Mouse (Mus musculus): ENCODE measurements around the gene Jaml. TPM values are rescaled to one million over a fixed set of nuclear protein-coding genes. Genes with fewer than 3 reads are reported as not detected.
A peak's percentile ranks its signal among the peaks of the same experiment; 100 is the strongest.

Gene Jaml
- polyA plus RNA-seq, 1 experiment from 2014 or later: not detected

DNA sequence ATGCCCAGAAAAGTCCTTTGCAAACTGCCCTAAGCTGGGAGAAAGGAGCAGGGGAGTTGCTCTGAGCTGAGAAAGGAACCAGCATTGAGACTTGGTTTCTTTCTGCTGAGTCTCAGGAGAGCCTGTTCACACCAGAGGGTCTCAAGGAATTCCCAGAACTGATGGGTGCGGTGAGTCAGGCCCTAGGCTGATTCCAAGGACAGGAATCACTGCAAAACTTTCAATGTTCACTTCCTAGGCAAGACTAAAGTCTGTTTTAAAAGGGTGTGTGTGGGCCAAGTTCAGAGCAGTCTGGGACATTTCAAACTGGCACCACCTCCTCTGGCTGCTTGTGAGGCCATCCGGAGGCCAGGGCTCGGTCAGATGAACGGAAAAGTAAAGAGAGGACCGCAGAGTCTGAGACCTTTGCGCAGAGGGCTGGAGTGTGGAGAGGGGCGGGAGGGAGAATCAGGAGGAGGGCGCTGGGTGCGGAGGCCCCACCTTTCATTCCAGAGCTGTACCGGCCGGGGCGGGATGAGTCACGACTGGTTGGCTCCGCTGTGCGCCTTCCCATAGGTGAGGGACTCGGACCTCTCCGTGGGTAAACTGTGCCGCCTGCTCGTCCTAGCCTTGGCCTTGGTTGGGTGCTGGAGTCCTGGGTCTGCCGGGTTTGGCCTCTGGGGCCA, 36.8 kb upstream of the Jaml start:
- Histone ChIP-seq H3K9ac (replicated peaks; ENCODE audit: low read depth, low read length) (no peak overlapping the region), H3K4me3 (ENCODE audit: low read depth, low read length) (no peak overlapping the region), H3K9me3 (ENCODE audit: control insufficient read depth, low read length) (no peaks in the 10 kb centered on the region), H3K27me3 (ENCODE audit: control insufficient read depth, insufficient read depth, low read length) (peaks cover 27% of the 10 kb centered on the region), H3K4me1 (ENCODE audit: control insufficient read depth, insufficient read depth, low read length) (no peaks in the 10 kb centered on the region), H3K27ac (ENCODE audit: low read depth, low read length) (no peak overlapping the region), H3K4me2 (ENCODE audit: low read depth, low read length) (no peak overlapping the region), H3K36me3 (ENCODE audit: control insufficient read depth, insufficient read depth, low read length) (no peaks in the 10 kb centered on the region)
- WGBS: 4% methylated on average over 20 of the region's 20 CpGs
- ATAC-seq (ENCODE audit: low read depth): no peak

- no peak overlapping the region for H3K4me2 ChIP-seq (ENCODE audit: low read depth, low read length)
- H3K4me1 ChIP-seq (ENCODE audit: control insufficient read depth, insufficient read depth, low read length): no peaks in the 10 kb centered on the region
- no peak overlapping the region for H3K4me3 ChIP-seq (ENCODE audit: low read depth, low read length)
- H3K36me3 ChIP-seq (ENCODE audit: control insufficient read depth, insufficient read depth, low read length): no peaks in the 10 kb centered on the region
- WGBS: 2% methylated on average over 10 of the region's 10 CpGs
- H3K27me3 ChIP-seq (ENCODE audit: control insufficient read depth, insufficient read depth, low read length): peaks cover 27% of the 10 kb centered on the region
- no peak overlapping the region for H3K9ac ChIP-seq (replicated peaks; ENCODE audit: low read depth, low read length)
- H3K27ac ChIP-seq (ENCODE audit: low read depth, low read length): no peak overlapping the region
- no peaks in the 10 kb centered on the region for H3K9me3 ChIP-seq (ENCODE audit: control insufficient read depth, low read length)
- no peak for ATAC-seq (ENCODE audit: low read depth)
Measured at GRCm38 (mm10) chr9:45042947-45043346, 36.0 kb upstream of the Jaml start.

DNA sequence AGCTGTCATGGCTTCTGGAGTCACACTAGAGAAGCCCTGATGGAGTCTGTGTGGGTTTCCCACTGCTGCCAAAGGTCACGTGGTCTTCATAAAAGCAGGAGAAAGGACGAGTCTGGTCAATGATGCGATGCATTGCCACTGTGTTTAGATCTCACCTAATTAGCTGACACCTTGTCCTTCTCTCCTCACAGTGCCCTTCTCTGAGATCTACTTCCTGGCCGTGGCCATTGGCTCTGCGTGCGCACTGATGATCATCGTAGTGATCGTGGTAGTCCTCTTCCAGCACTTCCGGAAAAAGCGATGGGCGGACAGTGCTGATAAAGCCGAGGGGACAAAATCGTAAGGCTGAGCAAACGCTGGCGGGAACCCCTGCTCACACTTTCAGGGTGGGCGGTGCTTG, 32.0 kb upstream of the Jaml start:
- no peaks in the 10 kb centered on the region for H3K9me3 ChIP-seq (ENCODE audit: control insufficient read depth, low read length)
- H3K27me3 ChIP-seq (ENCODE audit: control insufficient read depth, insufficient read depth, low read length): peaks cover 13% of the 10 kb centered on the region
- no peaks in the 10 kb centered on the region for H3K36me3 ChIP-seq (ENCODE audit: control insufficient read depth, insufficient read depth, low read length)
- WGBS: 91% methylated on average over 16 of the region's 16 CpGs
- H3K4me2 ChIP-seq (ENCODE audit: low read depth, low read length): no peak overlapping the region
- no peak overlapping the region for H3K27ac ChIP-seq (ENCODE audit: low read depth, low read length)
- no peaks in the 10 kb centered on the region for H3K4me1 ChIP-seq (ENCODE audit: control insufficient read depth, insufficient read depth, low read length)
- H3K9ac ChIP-seq (replicated peaks; ENCODE audit: low read depth, low read length): no peak overlapping the region
- no peak overlapping the region for H3K4me3 ChIP-seq (ENCODE audit: low read depth, low read length)
- ATAC-seq (ENCODE audit: low read depth): no peak

GRCm38 (mm10) chr9:45048511-45048910, 30.5 kb upstream of the Jaml start:
- Histone ChIP-seq H3K27me3 (ENCODE audit: control insufficient read depth, insufficient read depth, low read length) (peaks cover 3% of the 10 kb centered on the region; the same call in 1 of the 2 replicates), H3K36me3 (ENCODE audit: control insufficient read depth, insufficient read depth, low read length) (no peaks in the 10 kb centered on the region), H3K4me3 (ENCODE audit: low read depth, low read length) (no peak overlapping the region), H3K4me2 (ENCODE audit: low read depth, low read length) (no peak overlapping the region), H3K9me3 (ENCODE audit: control insufficient read depth, low read length) (no peaks in the 10 kb centered on the region), H3K9ac (replicated peaks; ENCODE audit: low read depth, low read length) (no peak overlapping the region), H3K27ac (ENCODE audit: low read depth, low read length) (no peak overlapping the region), H3K4me1 (ENCODE audit: control insufficient read depth, insufficient read depth, low read length) (no peaks in the 10 kb centered on the region)
- ATAC-seq (ENCODE audit: low read depth): no peak
- 37% methylated on average over 4 of the region's 4 CpGs for WGBS

- 90% methylated on average over 1 of the region's 1 CpGs for whole genome bisulfite sequencing
- no peak overlapping the region for H3K4me2 ChIP-seq (ENCODE audit: low read depth, low read length)
- no peak overlapping the region for H3K27ac ChIP-seq (ENCODE audit: low read depth, low read length)
- H3K9me3 ChIP-seq (ENCODE audit: control insufficient read depth, low read length): no peaks in the 10 kb centered on the region
- no peak overlapping the region for H3K4me3 ChIP-seq (ENCODE audit: low read depth, low read length)
- peaks cover 4% of the 10 kb centered on the region; the same call in 1 of the 2 replicates for H3K4me1 ChIP-seq (ENCODE audit: control insufficient read depth, insufficient read depth, low read length)
- H3K27me3 ChIP-seq (ENCODE audit: control insufficient read depth, insufficient read depth, low read length): no peaks in the 10 kb centered on the region
- H3K36me3 ChIP-seq (ENCODE audit: control insufficient read depth, insufficient read depth, low read length): no peaks in the 10 kb centered on the region
- no peak for ATAC-seq (ENCODE audit: low read depth)
- no peak overlapping the region for H3K9ac ChIP-seq (replicated peaks; ENCODE audit: low read depth, low read length)
Measured at GRCm38 (mm10) chr9:45049731-45050130, 29.3 kb upstream of the Jaml start.

GRCm38 (mm10) chr9:45050301-45050700, 28.7 kb upstream of the Jaml start:
- Histone ChIP-seq H3K4me3 (ENCODE audit: low read depth, low read length) (no peak overlapping the region), H3K27me3 (ENCODE audit: control insufficient read depth, insufficient read depth, low read length) (no peaks in the 10 kb centered on the region), H3K9me3 (ENCODE audit: control insufficient read depth, low read length) (no peaks in the 10 kb centered on the region), H3K4me2 (ENCODE audit: low read depth, low read length) (no peak overlapping the region), H3K36me3 (ENCODE audit: control insufficient read depth, insufficient read depth, low read length) (no peaks in the 10 kb centered on the region), H3K27ac (ENCODE audit: low read depth, low read length) (no peak overlapping the region), H3K9ac (replicated peaks; ENCODE audit: low read depth, low read length) (no peak overlapping the region), H3K4me1 (ENCODE audit: control insufficient read depth, insufficient read depth, low read length) (peaks cover 4% of the 10 kb centered on the region; the same call in 1 of the 2 replicates)
- 91% methylated on average over 2 of the region's 2 CpGs for WGBS
- no peak for ATAC-seq (ENCODE audit: low read depth)

DNA sequence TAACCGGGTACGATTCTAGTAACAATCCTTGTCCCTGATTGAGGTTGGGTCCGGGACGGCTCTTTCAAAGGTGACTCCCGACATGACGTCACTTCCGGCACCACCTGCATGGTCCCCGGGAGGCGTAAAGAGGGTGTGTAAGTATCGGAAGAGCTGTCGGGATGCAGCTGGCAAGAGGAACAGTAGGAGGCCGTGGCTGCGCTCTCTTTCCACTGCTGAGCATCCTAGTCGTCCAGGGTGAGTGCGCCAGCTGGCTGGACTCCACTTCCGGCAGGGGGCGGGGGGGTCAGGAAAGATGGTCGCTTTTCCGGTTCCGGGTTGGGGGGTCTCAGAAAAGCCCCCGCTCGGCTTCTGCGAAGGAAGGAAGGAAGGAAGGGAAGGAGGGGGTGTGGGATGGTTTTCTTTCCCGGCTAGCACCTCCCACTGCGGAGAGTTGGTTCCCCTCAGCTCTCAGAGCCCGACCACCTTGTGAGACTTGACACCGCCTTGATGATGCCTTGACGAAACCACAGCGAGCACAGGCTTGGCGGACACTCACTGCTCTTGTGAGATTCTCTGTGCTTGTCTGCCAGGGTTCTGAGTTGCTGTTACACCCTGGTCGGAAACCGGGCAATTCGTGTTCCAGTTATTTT, 23.8 kb upstream of the Jaml start, which contains the start of gene Mpzl3:
Gene Mpzl3 (plus strand): TSS at position 105 of the 632 bp plus-strand sequence.
- peak within 1 kb of the TSS; percentile 65 for H3K4me3 ChIP-seq (ENCODE audit: low read depth, low read length)
- H3K27ac ChIP-seq (ENCODE audit: low read depth, low read length): peak within 1 kb of the TSS; percentile 100
- H3K9ac ChIP-seq (replicated peaks; ENCODE audit: low read depth, low read length): peak within 1 kb of the TSS; percentile 56
- peak within 1 kb of the TSS; percentile 79 for H3K4me2 ChIP-seq (ENCODE audit: low read depth, low read length)
- H3K4me1 ChIP-seq (ENCODE audit: control insufficient read depth, insufficient read depth, low read length): peaks cover 4% of the 10 kb centered on the region; the same call in 1 of the 2 replicates
- under 1% methylated on average over 33 of the region's 33 CpGs for WGBS
- no peaks in the 10 kb centered on the region for H3K9me3 ChIP-seq (ENCODE audit: control insufficient read depth, low read length)
- H3K36me3 ChIP-seq (ENCODE audit: control insufficient read depth, insufficient read depth, low read length): no peaks in the 10 kb centered on the region
- H3K27me3 ChIP-seq (ENCODE audit: control insufficient read depth, insufficient read depth, low read length): no peaks in the 10 kb centered on the region
- peak; percentile 98 for ATAC-seq (ENCODE audit: low read depth)

DNA sequence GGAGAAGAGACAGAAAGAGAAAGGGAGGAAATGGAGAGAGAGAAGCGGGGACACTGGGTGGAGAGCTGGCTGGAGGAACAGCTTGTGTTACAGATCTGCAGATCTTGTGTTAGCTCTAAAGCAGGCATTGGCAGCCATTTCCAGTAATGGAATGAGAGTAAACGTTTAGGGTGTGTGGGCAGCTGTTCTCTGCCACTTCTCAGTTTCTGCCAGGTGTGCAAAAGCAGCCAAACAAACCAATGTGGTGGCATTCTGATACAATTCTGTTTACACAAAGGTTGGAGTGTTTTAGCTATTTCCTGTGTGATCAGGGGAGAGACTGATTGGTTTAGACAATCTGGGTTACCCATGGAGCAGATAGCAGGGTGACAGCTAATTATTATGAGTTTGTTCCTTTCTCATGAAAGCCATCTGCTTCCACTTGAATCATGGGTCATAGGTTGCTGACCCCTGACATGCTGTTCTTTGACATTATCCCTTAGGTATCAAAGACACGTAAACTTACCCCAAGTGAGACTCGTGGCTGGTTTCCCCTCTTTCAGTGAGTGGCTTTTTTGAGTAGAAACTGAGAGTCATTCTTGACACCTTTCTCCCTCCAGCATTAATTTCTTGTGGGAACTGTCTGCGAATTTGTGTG, 20.6 kb upstream of the Jaml start:
- Histone ChIP-seq H3K36me3 (ENCODE audit: control insufficient read depth, insufficient read depth, low read length) (no peaks in the 10 kb centered on the region), H3K4me1 (ENCODE audit: control insufficient read depth, insufficient read depth, low read length) (peaks cover 4% of the 10 kb centered on the region; the same call in 1 of the 2 replicates), H3K4me3 (ENCODE audit: low read depth, low read length) (no peak overlapping the region), H3K27me3 (ENCODE audit: control insufficient read depth, insufficient read depth, low read length) (no peaks in the 10 kb centered on the region), H3K27ac (ENCODE audit: low read depth, low read length) (no peak overlapping the region), H3K9ac (replicated peaks; ENCODE audit: low read depth, low read length) (no peak overlapping the region), H3K9me3 (ENCODE audit: control insufficient read depth, low read length) (no peaks in the 10 kb centered on the region), H3K4me2 (ENCODE audit: low read depth, low read length) (no peak overlapping the region)
- no peak for ATAC-seq (ENCODE audit: low read depth)
- 62% methylated on average over 5 of the region's 5 CpGs for WGBS

DNA sequence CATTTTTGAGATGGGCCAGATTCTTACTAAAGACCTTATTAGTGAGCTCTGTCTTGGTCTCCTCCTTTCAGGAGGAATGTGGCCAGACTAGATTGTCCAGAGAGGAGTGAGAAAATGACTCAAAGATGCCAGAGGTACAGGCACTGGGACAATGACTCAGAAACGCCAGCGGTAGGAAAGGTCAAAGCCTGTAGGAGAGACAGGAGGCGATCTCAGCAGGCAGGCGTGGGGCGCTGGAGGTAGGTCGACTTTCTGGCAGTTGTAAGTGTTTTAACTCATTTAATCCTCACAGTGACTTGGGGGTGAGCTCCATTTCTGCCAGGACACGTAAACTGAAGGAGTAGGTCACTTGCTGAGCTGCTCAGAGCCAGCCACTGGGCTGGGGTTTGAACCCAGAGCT, 18.8 kb upstream of the Jaml start:
- Histone ChIP-seq H3K27ac (ENCODE audit: low read depth, low read length) (no peak overlapping the region), H3K4me2 (ENCODE audit: low read depth, low read length) (no peak overlapping the region), H3K27me3 (ENCODE audit: control insufficient read depth, insufficient read depth, low read length) (no peaks in the 10 kb centered on the region), H3K4me3 (ENCODE audit: low read depth, low read length) (no peak overlapping the region), H3K9ac (replicated peaks; ENCODE audit: low read depth, low read length) (no peak overlapping the region), H3K9me3 (ENCODE audit: control insufficient read depth, low read length) (no peaks in the 10 kb centered on the region), H3K4me1 (ENCODE audit: control insufficient read depth, insufficient read depth, low read length) (no peaks in the 10 kb centered on the region), H3K36me3 (ENCODE audit: control insufficient read depth, insufficient read depth, low read length) (no peaks in the 10 kb centered on the region)
- WGBS: 47% methylated on average over 7 of the region's 7 CpGs
- ATAC-seq (ENCODE audit: low read depth): no peak
